Mouse (Mus musculus): ENCODE data around the gene Lrrfip1. TPM values are rescaled to one million over a fixed set of nuclear protein-coding genes. Genes with fewer than 3 reads are reported as not detected.

The Lrrfip1 gene
- polyA plus RNA-seq (2017; shearing (Covaris generic)), result 286 TPM

DNA sequence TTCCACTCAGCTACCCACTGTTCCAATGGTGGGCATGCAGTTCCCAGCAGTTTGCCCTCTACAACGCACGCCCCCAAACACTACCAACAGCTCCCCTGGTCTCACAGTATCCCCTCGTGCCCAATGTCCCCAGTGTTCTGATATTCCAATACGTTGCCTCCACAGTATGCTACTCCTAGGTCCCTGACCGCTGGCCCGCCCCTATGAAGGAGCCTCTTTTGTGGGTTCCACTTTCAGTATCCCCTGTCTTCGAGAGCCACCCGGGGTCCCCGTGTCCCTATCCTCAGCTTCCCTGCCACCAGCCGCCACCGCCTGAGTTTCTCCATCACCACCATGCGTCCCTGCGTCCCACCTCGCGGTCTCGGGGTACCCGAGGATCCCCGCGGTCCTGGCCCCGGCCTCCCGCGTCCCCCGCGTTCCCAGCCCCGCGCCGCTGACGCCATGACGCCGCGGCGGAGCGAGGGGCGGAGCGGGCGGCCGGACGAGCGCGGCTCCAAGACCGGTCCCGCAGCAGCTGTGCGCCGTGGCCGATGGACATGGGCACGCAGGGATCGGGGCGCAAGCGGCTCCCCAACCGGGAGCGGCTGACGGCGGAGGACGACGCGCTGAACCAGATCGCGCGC, at the start of gene Lrrfip1:
Gene Lrrfip1 (plus strand): TSS at position 470 of the 623 bp plus-strand sequence.

DNA sequence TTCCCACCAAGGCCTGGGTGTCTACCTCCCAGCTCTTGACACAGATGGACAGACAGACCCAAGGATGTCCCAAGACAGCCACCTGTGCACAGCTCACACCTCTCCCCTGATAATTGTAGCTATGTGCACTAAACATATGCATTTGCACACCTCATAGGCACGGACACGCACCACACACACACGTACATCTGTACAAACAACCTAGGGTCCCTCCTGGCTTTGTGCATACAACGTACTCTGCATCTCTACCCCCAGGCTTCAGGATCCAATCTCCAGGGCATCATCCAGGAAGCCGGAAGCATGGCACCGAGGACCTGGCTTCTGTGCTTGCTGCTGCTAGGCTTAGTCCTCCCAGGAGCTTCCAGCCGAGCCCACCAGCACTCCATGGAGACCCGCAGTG, 45.7 kb upstream of the Lrrfip1 start, which contains the start of gene Prlh:
Gene Prlh (plus strand): TSS at position 301 of the 400 bp plus-strand sequence.

DNA sequence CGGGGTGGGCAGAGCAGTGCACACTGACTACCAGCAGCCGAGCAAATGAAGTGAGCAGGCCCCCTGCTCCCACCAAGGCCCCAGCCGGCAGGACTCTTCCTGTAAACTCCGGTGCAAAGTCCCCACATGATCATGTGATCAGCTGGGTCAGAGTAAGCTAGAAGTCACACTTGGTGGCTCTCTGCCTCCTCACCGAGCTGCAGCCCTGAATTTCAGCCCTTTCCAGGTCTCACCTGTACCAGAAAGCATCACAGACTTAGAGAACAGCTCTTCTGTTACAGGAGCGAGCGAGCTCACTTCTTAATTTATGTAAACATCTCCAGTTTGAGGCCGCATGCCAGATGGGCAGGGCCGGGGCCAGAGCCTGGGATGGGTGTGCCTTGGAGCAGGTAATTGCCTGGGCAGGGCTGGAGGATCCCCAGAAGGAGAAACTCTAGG, 29.2 kb upstream of the Lrrfip1 start, which contains the start of gene Rab17:
Gene Rab17 (minus strand): TSS at position 315 of the 438 bp plus-strand sequence.

DNA sequence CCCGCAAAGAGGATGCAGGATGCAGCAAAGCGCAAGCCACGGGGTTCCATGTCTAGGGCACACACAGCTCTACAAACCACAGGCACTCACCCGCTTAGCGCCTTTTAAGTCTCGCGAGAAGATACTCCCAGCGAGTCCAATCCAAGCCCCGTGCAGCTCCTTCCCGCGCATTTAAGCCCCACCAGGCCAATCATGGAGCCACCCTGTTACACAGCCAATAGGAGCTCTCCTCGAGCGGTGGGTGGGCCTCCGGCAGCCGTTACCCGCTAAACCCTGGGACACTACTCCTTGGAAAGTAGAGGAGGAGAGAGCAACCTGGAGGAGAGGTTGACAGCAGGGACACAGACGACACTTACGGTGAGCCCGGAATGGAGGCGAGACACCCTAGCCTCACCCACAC, 146.3 kb downstream of the Lrrfip1 start, which contains the start of gene Rbm44:
Gene Rbm44 (plus strand): TSS at position 277 of the 400 bp plus-strand sequence.

Other genes with a start within 250 kb of the Lrrfip1 start
- gene Col6a3, start 154.8 kb upstream of the Lrrfip1 start, polyA plus RNA-seq (2017; shearing (Covaris generic)), result not detected
- gene Mlph, start 83.7 kb upstream of the Lrrfip1 start, polyA plus RNA-seq (2017; shearing (Covaris generic)), result not detected
- gene Prlh, start 45.6 kb upstream of the Lrrfip1 start, polyA plus RNA-seq (2017; shearing (Covaris generic)), result not detected
- not detected for gene Rab17, start 29.1 kb upstream of the Lrrfip1 start, polyA plus RNA-seq (2017; shearing (Covaris generic))
- 1.5 TPM for gene Rbm44, start 146.4 kb downstream of the Lrrfip1 start, polyA plus RNA-seq (2017; shearing (Covaris generic))
- 32.7 TPM for gene Ramp1, start 181.1 kb downstream of the Lrrfip1 start, polyA plus RNA-seq (2017; shearing (Covaris generic))

Measured in inflammation-experienced regulatory T-cells, adult 16 weeks (primary cell).